Mouse (Mus musculus): ENCODE results near the gene Sod2.

GRCm38 (mm10) chr17:12978546-12978945 is 28.1 kb upstream of the Sod2 start:
- TF ChIP-seq CTCF (IDR thresholded peaks at IDR 0.05; ENCODE audit: low read depth) (no peak), EP300 (optimal IDR thresholded peaks at IDR 0.05) (no peak)
